Mouse (Mus musculus) MEL (cell line): ENCODE measurements around the gene Acox2.

Experiments
- CHD1 ChIP-seq: IDR thresholded peaks from 2 replicates; pipeline ENCODE4 v1.6.1; 2012; ENCODE audit warnings: low read depth, mild to moderate bottlenecking, inconsistent platforms, low read length, improper control_type of control experiment
- CTCF ChIP-seq, 3 experiments: IDR thresholded peaks in 2 of 3; conservative IDR thresholded peaks in 1 of 3; 2 replicates each; pipeline ENCODE4 v1.5.1; 2011 to 2012; ENCODE audit warnings: low read length in 3 of 3, low read depth in 2 of 3, mild to moderate bottlenecking in 2 of 3, improper control_type of control experiment in 1 of 3, inconsistent platforms in 1 of 3, mixed read lengths in 1 of 3, moderate library complexity in 1 of 3; ENCODE audit not compliant: control insufficient read depth in 1 of 3, insufficient read depth in 1 of 3, poor library complexity in 1 of 3, severe bottlenecking in 1 of 3
- EP300 ChIP-seq, 2 experiments: IDR thresholded peaks; 2 replicates each; pipeline ENCODE4 v1.6.1; 2011; ENCODE audit warnings: improper control_type of control experiment in 2 of 2, low read length in 2 of 2, low read depth in 1 of 2, mild to moderate bottlenecking in 1 of 2
- GATA1 ChIP-seq: IDR thresholded peaks from 2 replicates; pipeline ENCODE4 v1.6.1; 2011; ENCODE audit warnings: low read depth, low read length, improper control_type of control experiment
- MAX ChIP-seq: IDR thresholded peaks from 2 replicates; pipeline ENCODE4 v1.6.1; 2011; ENCODE audit warnings: low read length, improper control_type of control experiment
- MYC ChIP-seq: IDR thresholded peaks from 2 replicates; pipeline ENCODE4 v1.6.1; 2011; ENCODE audit warnings: low read depth, mild to moderate bottlenecking, low read length, improper control_type of control experiment, moderate library complexity
- NRF1 ChIP-seq: IDR thresholded peaks from 2 replicates; pipeline ENCODE4 v1.6.1; 2014; ENCODE audit warnings: low read depth, mild to moderate bottlenecking, inconsistent platforms, low read length, improper control_type of control experiment, moderate library complexity; ENCODE audit not compliant: poor library complexity, insufficient read depth, severe bottlenecking
- POLR2A ChIP-seq, 2 experiments: IDR thresholded peaks; 2 replicates each; pipeline ENCODE4 v1.6.1; 2011 to 2012; ENCODE audit warnings: low read length in 2 of 2, mild to moderate bottlenecking in 2 of 2, control low read depth in 1 of 2, improper control_type of control experiment in 1 of 2, low read depth in 1 of 2, moderate library complexity in 1 of 2; ENCODE audit not compliant: control insufficient read depth in 1 of 2, insufficient read depth in 1 of 2, poor library complexity in 1 of 2
- ZC3H11A ChIP-seq: IDR thresholded peaks from 2 replicates; pipeline ENCODE4 v1.6.1; 2012; ENCODE audit warnings: low read depth, mild to moderate bottlenecking, inconsistent platforms, low read length, improper control_type of control experiment

DNA sequence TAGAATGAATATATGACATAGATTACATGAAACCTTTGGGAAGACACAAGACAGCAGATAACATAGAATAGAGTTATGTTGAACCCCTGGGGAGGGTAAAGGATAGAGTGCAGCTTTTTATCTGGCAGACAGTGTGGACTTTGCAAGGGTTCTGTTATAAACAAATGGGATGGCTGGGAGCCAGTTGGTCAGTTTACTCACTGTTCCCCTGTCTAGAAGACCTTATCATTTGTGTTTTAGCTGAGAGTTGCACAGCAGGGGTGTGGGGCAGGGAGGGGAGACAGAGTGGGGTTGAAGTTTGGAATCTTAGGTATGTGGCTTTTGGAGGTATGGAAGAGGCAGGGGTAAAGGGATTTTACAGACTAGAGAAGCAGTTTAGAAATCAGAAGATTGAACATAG is 24.6 kb upstream of the Acox2 start:
- TF ChIP-seq GATA1 (no peak), EP300 (IDR thresholded peaks at IDR 0.05; ENCODE audit: low read depth in 1 of 2, low read length in 2 of 2) (no peak), CHD1 (no peak), MYC (no peak), ZC3H11A (no peak), CTCF (IDR thresholded peaks at IDR 0.05 in 2 of 3, conservative IDR thresholded peaks at IDR 0.05 in 1 of 3; ENCODE audit: control insufficient read depth in 1 of 3, insufficient read depth in 1 of 3, low read depth in 2 of 3, low read length in 3 of 3, poor library complexity in 1 of 3, severe bottlenecking in 1 of 3) (no peak), MAX (no peak), NRF1 (no peak), POLR2A (IDR thresholded peaks at IDR 0.05; ENCODE audit: control insufficient read depth in 1 of 2, insufficient read depth in 1 of 2, low read depth in 1 of 2, low read length in 2 of 2, poor library complexity in 1 of 2) (no peak)
